Mouse (Mus musculus): ENCODE data around the gene Hoxa4.

DNA sequence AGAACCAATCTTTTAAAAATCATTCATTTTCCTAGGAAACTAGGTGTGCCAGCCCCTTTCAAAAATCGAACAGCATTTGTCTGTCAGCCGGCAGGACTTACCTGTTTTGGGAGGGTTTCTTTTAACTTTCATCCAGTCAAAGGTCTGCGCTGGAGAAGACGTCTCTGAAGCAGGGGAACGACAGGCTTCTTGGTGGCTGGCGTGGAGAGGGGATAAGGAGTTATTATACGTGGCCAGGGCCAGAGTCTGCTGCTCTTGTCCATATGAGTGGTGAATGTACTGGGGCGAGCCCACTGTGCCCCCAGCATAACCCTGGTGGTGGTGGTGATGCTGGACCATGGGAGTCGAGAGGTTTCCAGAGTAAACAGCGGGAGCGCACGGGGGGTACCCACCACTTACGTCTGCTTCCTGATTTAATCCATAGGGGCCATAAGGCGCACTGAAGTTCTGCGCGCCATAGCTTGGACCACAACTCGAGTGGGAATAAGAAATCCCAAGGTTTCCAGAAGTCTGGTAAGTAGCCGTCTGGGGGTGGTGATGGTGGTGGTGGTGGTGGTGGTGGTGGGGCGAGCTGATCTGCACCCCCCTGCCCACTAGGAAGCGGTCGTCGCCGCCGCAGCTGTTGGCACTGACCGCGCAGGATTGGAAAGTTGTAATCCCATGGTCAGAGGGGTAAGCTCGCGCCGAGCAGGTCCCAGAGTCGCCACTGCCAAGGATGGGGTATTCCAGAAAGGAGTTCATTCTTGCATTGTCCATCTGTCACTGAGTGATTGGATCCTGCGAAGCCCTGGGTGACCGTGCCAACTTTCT lies 33.9 kb downstream of the Hoxa4 start:
- no peak for TF ChIP-seq CTCF (IDR thresholded peaks at IDR 0.05; ENCODE audit: low read depth)
- TF ChIP-seq EP300 (IDR thresholded peaks at IDR 0.05; ENCODE audit: low read depth) = no peak
